Mouse (Mus musculus): ENCODE results near the gene Myo1f.
"Not testable (repeated sequence)": the region's sequence is repeated elsewhere in the genome, so short reads cannot be mapped to it uniquely, and the experiment has no call there.

Myo1f gene

DNA sequence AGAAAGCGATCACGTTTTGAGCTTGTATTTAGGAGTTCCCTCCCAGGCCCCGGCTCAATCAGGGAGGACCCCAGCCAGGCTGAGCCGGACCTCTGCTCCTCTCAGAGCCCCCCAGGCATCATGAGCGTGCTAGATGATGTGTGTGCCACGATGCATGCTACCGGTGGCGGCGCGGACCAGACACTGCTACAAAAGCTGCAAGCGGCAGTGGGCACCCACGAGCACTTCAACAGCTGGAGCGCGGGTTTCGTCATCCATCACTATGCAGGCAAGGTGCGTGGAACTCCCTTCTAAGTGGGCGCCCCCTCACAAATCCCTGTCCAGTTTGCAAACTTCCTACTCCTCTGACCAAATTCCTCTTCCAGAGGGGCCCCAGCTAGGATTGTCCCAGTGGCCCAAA, 30.5 kb downstream of the Myo1f start:
- no peak for DNase-seq

DNA sequence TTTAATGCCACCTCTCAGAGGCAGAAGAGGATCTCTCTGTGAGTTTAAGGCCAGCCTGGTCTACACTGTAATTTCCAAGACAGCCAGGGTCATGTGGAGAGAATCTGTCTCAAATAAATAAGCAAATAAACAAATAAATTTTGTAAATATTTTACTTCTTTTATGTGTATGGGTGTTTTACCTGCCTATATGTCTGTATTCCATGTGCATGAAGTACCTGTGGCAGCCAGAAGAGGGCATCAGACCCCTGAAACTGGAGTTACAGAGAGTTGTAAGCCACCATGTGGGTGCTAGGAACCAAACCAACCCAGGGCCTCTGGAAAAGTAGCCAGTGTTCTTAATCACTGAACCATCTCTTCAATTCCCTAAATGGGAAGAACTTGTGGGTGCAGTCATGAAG, 41.8 kb downstream of the Myo1f start:
- no peak for DNase-seq

DNA sequence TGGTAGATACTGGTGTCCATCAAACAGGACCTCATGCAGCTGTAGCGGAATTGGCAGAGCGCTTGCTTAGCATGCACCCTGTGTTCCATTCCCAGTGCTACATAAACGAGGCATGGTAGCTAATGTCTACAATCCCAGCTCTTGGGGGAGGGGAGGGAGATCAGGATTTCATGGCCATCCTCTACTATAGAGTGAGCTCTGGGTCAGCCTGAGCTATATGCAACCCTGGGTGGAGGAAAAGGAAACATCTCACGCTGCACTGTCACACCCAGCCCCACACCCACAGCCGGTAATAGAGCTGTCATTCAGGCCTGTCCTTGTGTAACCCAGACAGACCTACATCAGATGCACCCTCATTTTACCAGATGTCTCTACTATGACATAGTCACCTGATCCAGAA, 43.0 kb downstream of the Myo1f start:
- no peak for DNase-seq

DNA sequence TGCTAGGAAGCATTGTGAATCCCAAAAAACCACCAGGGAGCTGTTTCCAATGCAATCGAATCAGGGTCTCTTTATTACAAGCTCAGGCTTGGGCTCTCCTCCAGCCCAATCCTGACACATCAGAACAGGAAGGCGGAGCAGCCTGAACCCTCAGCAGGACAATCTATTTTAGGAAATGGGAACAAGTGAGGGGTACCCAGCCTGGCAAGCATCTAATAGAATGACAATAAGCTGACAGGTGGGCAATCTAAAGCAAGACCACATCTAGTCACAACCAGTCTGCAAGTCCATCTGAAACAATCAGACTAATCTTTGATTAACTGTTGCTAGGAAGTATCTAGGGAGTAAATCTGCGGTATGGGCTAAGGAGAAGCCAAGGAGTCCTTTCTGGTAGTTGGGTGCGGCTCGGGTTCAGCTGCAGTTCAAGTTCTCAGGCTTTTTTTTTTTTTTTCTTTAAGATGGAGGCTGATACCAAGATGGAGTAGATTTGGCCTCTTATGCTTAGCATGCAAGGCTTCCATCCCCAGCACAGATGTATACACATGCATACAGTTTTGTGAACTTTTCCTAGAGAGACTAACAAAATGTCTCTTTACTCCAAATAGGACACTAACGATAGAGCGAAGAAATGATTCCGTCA, 44.4 kb downstream of the Myo1f start:
- no peak for DNase-seq

DNA sequence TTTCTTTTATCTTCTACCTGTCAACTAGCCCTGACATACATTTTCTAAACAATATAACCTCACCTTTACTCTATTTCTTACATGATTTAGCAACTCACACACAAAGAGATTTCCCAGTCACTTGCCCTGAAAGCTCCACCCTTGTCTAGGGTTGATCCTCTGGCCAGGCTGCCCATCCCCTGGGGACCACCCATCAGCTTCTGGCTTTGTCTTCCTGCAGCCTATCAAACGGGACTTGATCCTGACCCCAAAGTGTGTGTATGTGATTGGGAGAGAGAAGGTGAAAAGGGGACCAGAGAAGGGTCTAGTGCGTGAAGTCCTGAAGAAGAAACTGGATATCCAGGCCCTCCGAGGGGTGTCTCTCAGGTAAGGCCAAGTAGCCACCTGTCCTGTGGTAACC, 45.3 kb downstream of the Myo1f start:
- no peak for DNase-seq

DNA sequence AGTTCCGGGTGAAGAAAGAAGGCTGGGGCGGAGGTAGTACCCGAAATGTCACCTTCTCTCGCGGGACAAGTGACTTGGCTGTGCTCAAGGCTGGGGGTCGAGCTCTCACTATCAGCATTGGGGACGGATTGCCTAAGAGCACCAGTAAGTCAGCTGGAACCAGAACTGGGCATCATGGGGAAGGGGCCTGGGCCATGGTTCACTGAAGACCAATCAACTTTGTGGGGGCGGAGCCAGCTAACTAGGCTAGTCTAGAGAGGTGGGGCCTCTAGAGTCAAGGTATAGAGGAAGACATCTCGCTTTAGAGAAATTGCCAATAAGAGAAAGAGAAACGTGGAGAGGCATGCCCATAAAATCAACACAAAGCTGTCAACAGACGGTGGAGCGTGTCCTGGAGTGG, 46.4 kb downstream of the Myo1f start:
- no peak for DNase-seq

DNA sequence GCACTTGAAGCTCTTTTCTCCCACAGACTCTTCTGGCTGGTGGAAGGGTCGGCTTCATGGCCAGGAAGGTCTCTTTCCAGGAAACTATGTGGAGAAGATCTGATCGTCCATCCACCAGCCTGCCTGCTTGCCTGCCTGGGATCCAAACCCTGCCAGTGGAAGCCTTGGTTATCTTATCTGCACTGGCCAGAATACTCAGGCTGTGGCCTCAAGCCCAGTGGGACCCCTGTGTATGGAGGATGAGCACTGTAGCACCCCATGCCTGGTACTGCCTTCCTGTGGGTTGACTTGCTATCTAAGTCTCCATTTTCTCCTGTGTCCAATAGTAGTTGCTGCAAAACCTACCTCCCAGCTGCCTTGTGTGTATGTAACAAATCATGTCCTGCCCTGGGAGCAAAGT, 51.8 kb downstream of the Myo1f start:
- DNase-seq: no peak

DNA sequence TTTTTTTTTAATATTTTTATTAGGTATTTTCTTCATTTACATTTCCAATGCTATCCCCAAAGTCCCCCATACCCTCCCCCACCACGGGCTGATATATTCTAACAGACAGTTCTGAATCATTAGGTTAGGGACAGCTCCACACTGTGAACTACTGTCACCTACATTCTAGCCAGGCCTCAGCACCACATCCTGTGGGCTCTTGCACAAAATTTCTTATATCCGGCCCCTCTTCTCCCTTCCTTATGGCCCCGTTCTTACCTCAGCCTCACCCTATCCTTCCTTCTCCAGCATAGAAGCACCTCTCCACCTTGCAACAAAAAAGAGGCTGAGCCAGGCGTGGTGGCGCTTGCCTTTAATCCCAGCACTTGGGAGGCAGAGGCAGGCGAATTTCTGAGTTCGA, 55.0 kb downstream of the Myo1f start:
- DNase-seq: no peak

DNA sequence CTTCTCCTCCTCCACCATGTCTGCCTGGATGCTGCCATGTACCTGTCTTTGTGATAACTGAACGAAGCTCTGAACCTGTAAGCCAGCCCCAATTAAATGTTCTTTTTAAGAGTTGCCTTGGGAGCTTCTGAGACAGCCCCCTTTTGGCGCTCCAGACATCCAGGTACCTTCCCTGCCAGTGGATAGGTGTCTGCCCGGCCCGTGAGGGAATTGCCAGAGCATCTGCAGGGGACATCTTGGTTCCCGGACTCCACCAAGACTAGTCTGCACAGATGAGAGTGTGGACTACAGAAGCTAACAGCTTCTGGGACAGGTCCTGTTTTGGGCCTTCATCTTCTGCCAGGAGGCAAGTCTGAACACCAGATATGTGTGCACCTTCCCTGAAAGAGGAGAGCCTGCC, 58.2 kb downstream of the Myo1f start:
- DNase-seq: not testable (repeated sequence)

DNA sequence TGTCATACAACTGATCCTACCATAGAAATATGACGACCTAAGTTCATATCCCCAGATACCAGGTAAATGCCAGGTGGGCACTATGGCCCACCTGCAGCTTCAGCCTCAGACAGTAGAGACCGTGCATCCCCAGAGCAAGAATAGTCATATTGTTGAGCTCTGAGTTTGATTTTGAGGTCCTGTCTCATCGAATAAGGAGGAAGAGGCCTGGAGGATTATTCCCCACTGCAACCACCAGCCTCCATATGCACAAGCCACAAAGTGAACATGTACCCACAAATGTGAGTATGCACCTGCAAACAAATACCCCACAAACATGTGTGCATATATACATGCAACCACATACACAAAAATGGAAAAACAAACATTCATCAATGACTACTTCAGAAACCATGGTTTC, 71.8 kb downstream of the Myo1f start:
- DNase-seq: no peak

DNA sequence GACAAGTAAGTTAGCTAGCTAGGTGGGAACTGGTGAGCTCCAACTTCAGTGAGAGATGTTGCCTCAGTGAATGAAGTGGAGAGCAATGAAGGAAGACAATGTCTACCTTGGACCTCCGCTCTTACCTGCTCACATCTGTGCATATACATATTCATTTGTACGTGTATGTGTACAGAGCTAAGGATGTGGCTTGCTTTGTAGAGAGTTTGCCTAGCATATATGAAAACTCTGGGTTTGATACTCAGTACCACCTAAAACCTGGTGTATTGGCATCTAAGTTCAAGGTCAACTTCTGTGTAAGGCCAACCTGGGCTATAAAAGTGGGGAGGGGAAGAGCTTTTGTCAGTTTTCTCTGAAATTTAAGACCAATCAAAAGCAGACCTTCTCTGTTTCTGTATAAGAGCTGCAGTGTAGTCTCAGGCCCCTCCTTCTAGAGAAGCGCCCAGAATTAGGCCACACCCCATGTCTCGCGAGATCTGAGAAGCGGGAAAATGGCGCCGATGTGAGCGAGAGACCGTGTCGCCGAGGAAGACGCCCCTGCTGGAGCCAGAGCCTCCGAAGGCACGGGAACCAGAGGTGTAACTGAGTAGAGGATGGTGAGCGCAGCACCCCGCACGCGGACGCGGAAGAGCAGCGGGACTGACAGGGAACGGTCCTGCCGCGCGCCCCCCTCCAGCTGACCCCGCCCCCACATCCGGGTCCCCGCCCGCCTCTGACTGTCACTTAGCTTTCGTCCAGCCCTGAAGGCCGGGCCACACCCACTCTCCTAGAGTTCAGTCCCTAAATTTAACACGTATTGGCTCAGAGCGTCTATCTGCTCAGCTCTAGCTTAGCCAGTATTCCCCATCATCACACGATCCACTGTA, 73.3 kb downstream of the Myo1f start, which contains the start of gene Zfp414:
Gene Zfp414, plus strand, starts transcription at position 470 of the 866 bp plus-strand sequence.
- DNase-seq: peak; percentile 97

DNA sequence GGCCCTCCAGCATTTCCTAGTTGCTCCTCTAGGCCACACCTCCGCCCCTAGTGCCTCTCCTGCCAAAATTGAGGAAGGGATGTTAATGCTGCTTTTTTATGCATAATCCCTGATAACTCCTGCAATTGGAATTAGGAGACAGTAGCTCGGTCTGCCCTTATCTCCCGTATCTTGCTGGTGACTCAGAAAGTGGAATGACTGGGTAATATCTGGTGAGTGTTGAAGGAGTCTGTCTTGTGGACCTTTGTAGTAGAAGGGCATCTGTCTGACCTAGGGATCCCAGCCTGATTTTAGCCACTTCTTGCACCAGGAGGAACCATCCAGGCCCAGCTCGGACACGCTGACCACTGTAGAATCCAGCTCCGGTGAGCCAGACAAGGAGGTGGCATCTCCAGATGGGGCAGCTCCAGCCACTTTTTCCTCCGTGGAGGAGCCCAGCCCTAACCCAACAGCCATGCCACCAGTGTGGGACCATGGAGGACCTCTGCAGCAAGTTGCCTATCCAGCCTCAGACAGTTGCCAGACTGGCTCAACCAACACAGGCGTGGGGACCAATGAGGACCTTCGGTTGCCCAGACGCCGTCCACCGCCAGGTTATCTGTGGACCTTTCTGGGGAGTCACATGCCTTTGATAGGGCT, 74.1 kb downstream of the Myo1f start:
- DNase-seq: no peak

DNA sequence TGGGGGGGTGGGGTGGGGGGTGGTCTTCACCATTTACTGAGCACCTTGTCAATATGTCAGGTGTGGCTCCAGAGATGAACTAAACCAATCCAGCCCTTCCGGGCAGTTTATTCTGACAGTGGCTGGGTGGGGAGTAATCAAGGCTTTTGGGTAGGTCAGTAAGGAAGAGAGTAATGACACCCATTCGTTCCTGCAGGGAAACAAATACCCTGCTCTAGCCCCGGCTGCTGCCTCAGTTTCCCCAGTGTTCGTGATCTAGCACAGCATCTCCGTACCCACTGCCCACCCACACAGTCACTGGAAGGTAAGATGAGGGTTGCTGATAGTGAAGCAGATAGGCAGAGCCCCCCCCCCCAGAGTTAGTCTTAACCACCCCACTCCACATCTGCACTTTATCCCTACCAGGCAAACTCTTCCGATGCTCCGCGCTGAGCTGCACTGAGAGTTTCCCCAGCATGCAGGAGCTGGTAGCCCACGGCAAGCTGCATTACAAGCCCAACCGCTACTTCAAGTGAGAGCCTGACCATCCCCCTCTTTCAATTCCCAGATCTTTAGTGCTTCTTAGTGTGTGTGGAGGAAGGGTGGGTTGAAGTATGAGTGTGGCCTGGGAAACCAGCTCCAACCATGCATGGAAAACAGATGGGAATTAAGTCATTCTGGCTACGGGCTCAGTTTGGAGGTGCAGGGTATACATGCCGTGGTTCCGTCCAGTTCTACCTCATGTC, 74.8 kb downstream of the Myo1f start:
- DNase-seq: no peak

DNA sequence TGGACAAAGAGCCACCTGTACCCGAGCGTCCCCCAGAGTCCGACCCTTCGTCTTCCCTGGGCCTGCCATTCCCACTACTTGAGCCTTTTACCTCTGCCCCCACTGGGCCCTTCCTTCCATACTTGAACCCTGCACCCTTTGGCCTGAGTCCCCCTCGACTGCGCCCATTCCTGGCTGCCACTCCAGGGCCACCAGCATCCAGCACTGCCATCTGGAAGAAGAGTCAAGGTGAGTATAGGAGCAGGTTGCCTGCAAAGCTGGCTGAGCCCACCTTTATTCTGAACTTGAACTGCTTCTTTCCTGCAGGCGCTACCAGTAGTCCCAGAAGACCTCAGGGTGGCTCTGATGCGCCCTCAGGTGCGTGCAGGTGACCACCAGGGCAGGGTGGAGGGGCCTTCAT, 75.7 kb downstream of the Myo1f start:
- no peak for DNase-seq

DNA sequence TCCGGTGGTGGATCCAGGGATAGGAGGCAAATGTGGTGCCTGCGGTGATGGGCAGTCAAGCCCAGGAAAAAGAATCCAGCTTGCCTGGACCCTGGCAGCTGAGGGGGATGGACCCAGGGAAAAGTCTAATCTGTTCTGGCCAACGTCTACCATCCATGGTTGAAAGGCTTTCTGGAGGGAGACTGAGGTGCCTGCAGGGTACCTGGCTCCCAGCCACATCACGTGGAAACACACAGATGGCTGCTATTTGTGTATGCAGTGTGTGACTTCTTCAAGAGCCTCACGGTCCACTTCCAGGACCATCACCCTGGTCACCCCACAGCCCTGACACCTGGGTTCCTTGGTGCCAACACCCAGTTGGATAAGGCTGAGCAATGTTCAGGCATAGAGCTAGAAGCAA, 76.3 kb downstream of the Myo1f start:
- no peak for DNase-seq

DNA sequence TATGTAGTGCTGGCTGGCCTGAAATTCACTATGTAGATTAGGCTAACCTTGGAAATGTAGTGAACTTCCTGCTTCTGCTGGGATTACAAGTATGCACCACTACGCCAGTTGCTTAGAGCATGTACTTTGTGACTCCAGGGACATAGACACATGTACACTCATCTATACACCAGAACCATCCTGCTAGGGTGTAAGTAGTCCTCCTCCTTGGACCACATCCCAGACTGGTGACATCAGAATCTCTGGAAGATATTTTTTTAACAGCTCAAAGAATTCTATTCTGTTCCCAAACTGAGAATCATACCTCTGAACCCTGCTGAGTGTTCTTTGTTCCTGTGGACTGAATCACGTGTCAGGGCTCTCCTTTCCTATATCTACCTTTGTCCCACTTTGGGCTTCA, 81.5 kb downstream of the Myo1f start:
- peak; percentile 46 for DNase-seq

DNA sequence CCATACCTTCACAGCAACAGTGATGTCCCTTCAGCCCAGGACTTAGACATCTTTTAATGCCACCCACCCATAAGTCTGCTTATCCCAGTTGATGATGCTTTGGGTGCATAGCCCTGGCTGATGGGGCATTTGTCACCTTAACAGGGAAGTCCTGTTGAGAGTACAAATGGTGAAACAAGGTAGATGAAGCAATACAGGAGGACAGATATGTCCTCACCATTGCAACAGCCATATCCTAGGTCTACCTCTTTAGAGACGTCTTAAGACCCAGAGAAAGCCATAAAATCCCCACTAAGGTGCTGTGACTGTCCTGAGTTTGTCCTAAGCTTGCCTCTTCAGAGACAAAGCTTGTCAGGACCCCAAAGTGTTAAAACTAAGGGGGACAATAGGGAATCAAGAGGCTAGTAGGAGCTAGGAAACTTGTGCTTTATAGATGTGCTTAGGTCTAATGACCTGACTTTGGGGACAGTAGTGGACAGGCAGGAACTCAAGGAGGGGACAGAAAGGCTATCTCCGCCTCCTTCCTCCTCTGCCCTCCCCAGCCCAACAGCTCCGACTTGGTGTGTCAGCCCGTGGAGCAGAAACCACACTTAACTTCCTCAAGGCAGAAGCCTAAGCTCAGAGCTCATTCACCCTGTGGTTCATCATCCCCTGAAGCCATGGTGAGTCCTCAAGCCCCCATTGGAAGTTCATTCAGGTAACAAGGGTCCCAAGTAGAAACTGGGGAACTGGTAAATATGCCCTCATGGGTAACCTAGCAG, 82.2 kb downstream of the Myo1f start, which contains the start of gene Pram1:
Gene Pram1, plus strand, starts transcription at position 541 of the 761 bp plus-strand sequence.
- no peak for DNase-seq

DNA sequence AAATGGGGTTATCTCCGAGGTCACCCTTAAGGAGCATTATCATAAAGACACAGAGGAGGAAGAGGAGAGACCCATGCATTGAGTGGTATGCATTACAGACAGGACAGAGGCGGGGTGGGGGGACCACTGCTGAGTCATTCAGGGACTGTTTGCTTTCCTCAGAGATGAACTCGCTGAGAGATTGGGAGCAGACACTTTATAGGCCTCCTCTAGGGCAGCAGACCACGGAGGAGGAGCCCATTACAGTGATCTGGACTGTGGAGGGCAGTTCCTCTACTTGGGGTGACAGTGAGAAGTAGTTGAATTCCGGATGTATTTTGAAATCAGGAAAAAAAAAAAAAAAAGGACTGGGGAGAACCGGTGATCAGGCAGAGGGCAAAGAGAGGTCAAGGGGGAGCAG, 84.2 kb downstream of the Myo1f start:
- no peak for DNase-seq

DNA sequence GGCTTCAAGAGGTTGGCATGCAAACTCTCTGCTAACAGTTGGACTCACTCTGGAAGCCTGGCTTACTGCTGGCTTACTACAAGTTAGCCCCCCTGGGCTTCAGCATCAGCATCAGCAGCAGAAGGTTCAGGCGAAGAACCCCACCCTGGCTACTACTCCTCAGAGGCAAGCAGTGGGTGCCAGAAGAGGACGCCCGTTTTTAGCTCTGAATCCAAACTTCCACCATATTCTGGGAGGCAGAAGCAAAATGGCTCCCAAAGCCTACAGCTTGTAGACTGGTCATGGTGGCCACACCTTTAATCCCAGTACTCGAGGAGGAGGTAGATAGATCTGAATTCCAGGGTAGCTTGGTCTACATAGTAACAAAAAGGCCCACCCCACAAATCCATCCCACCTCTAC, 88.6 kb downstream of the Myo1f start:
- no peak for DNase-seq

DNA sequence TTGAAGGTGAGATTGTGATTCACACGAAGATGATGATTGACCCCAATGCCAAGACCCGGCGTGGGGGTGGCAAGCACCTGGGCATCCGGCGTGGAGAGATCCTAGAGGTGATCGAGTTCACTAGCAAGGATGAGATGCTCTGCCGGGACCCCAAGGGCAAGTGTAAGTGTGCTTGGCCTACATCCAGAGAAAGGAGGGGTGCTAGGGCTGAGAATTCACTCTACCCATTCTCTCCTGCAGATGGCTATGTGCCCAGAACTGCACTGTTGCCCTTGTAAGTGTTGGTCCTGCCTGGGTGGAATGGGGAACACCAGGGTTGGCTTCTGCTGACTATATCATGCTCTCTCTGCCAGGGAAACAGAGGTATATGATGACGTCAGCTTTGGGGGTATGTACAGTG, 89.6 kb downstream of the Myo1f start:
- no peak for DNase-seq

DNA sequence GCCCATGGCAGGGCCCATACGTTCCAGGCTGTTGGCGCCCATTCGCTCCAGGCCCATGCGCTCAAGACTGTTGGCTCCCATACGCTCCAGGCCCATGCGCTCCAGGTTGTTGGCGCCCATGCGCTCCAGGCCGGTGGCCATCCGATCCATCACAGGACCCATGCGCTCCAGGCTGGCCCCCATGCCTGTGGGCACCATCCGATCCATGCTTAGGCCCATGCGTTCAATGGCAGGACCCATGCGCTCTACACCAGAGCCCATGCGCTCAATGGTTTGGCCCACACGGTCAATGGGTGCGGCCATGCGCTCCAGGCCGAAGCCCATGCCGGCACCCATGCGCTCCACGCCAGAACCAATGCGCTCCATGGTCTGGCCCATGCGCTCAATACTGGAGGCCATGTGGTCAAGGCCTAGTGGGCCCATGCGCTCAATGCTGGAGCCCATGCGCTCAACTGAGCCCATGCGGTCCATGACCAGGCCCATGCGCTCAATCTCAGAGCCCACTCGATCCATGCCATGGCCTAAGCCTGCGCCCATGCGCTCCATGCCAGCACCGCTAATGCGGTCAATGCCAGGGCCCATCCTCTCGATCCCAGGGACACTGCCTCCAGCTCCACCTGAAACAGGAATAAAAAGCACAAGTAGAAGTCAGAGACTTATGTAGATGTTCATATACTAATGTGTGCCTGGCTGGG, 94.4 kb downstream of the Myo1f start:
- no peak for DNase-seq
